Mouse (Mus musculus) G1E (cell line): ENCODE data around the gene Card19. TPM values are rescaled to one million over a fixed set of nuclear protein-coding genes. Genes with fewer than 3 reads are reported as not detected.

Source experiments
- ATAC-seq: 2 replicates; pipeline ENCODE4 v1.8.0; 2016; ENCODE audit warnings: mild to moderate bottlenecking; ENCODE audit not compliant: insufficient number of reproducible peaks, poor library complexity, low FRiP score, severe bottlenecking; ENCODE audit errors: extremely low read depth
- DNase-seq: peaks from one replicate; pipeline ENCODE4 v3.0.0; 2012; ENCODE audit warnings: low spot score
- H3K27me3 ChIP-seq: 2 replicates; pipeline ENCODE4 v1.6.1; 2012; ENCODE audit warnings: mild to moderate bottlenecking, low read length, inconsistent platforms; ENCODE audit not compliant: insufficient read depth
- H3K36me3 ChIP-seq: replicated peaks from 2 replicates; pipeline ENCODE3; 2012; ENCODE audit warnings: mild to moderate bottlenecking, inconsistent platforms
- H3K4me1 ChIP-seq: 2 replicates; pipeline ENCODE4 v1.6.1; 2012; ENCODE audit warnings: low read depth, low read length, inconsistent platforms, mixed read lengths; ENCODE audit not compliant: insufficient read depth
- H3K4me3 ChIP-seq: 2 replicates; pipeline ENCODE4 v1.5.1; 2012; ENCODE audit warnings: low read depth, mild to moderate bottlenecking, inconsistent platforms, low read length, moderate library complexity, mixed read lengths
- H3K9me3 ChIP-seq: replicated peaks from 2 replicates; pipeline ENCODE4 v1.6.1; 2012; ENCODE audit warnings: inconsistent platforms
- CTCF ChIP-seq: IDR thresholded peaks from 2 replicates; pipeline ENCODE4 v1.5.1; 2012; ENCODE audit warnings: low read depth, low read length, inconsistent platforms, mixed read lengths
- GATA1 ChIP-seq: IDR thresholded peaks from 2 replicates; pipeline ENCODE4 v1.6.1; 2012; ENCODE audit warnings: borderline replicate concordance, low read length, inconsistent platforms, mixed read lengths
- GATA2 ChIP-seq: IDR thresholded peaks from 2 replicates; pipeline ENCODE4 v1.6.1; 2012; ENCODE audit warnings: low read depth, low read length, inconsistent platforms, borderline replicate concordance
- POLR2AphosphoS5 ChIP-seq: IDR thresholded peaks from 2 replicates; pipeline ENCODE4 v1.6.1; 2012; ENCODE audit warnings: low read depth, low read length, inconsistent platforms; ENCODE audit not compliant: insufficient replicate concordance
- TAL1 ChIP-seq: conservative IDR thresholded peaks from 2 replicates; pipeline ENCODE4 v1.6.1; 2012; ENCODE audit warnings: low read depth, low read length, inconsistent platforms, mixed read lengths
- polyA plus RNA-seq: library from polyadenylated mRNA; stranded (reverse); fragments of >175 nt; gene quantifications from 2 replicates; pipeline ENCODE4 v1.2.3, GENCODE M21; 2012
- total RNA-seq, 2 experiments: library from RNA; stranded (forward) in 1 of 2; stranded (reverse) in 1 of 2; fragments of 200-1000 nt in 1 of 2; fragments of >200 nt in 1 of 2; fragmentation: Nextera tagmentation in 1 of 2; gene quantifications; 2 replicates each; pipeline ENCODE4 v1.2.3; 2014 to 2017

Gene Card19
- total and polyA plus RNA-seq, 3 experiments, result 8.4 to 15.8 (median 12.2) TPM

DNA sequence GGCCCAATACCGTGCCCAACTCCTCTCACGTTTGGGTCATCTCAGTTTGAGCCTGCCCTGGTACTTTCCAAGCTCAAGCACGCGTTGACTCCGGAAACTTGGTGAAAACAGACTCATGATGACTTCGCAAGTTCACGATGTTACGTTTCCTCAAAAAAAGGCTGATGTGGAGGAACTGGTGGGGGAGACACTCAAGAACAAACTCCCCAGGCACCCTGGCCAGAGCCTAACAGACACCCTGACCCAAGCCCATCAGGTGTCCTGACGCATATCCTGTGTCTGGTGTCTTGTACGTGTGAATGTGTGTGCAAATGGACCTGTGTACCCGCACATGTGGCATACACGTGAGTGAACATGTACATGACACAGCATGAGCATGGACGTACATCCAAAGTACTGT lies 15.1 kb downstream of the Card19 start:
- peaks cover 30% of the 10 kb centered on the region for H3K27me3 ChIP-seq
- peaks cover 13% of the 10 kb centered on the region for H3K36me3 ChIP-seq
- TF ChIP-seq GATA2 (no peak), POLR2AphosphoS5 (no peak), TAL1 (no peak), CTCF (no peak), GATA1 (no peak)
- no peak overlapping the region for H3K4me3 ChIP-seq
- no peaks in the 10 kb centered on the region for H3K9me3 ChIP-seq
- no peaks in the 10 kb centered on the region for H3K4me1 ChIP-seq
- no peak for ATAC-seq
- DNase-seq, result no peak

DNA sequence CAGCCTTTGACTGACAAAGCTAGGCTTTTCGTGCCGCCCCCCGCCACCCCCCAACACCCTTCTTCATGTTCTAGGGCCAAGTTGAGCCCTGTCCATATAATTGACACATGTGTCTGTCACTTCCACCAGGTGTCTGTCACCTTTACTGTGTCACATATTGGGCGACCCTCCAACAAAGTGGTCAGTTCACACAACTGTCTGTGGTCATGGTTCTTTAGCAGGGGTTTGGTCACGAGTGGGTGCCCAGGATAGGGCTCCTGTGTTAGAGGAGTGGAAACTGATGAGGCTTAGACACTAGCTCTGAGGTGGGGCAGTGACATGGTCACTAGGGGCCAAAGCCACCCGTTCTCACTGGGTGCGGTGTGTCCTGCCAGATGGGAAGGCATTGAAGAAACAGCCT lies 15.9 kb downstream of the Card19 start:
- Histone ChIP-seq H3K4me3 (no peak overlapping the region), H3K27me3 (peaks cover 25% of the 10 kb centered on the region), H3K4me1 (no peaks in the 10 kb centered on the region), H3K36me3 (peaks cover 21% of the 10 kb centered on the region), H3K9me3 (no peaks in the 10 kb centered on the region)
- TF ChIP-seq GATA1, result no peak
- no peak for TF ChIP-seq CTCF
- no peak for TF ChIP-seq TAL1
- TF ChIP-seq GATA2, result no peak
- no peak for TF ChIP-seq POLR2AphosphoS5
- DNase-seq (no peak), ATAC-seq (no peak)

DNA sequence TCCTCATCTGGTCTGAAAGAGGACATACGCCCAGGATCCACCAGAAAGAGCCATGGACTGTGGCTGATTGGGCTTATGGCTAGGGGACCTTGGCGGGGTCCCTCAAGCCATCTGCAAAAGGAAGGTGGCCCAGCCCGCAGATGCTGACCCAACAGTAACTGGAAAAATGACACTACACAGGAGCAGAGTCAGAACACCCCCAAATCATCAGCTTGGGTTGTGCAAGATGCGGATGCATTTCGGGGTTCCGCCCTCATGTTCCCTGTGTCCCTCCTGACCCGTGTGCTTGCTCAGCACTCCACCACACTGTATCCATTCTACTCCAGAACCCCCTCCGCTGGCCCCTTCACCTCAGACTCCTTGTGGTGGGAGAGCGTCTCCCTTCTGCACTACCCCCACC lies 17.1 kb downstream of the Card19 start:
- Histone ChIP-seq H3K36me3 (peaks cover 33% of the 10 kb centered on the region), H3K9me3 (no peaks in the 10 kb centered on the region), H3K4me3 (no peak overlapping the region), H3K4me1 (no peaks in the 10 kb centered on the region), H3K27me3 (peaks cover 19% of the 10 kb centered on the region)
- TF ChIP-seq GATA1 (no peak), TAL1 (no peak)
- DNase-seq (no peak), ATAC-seq (no peak)

DNA sequence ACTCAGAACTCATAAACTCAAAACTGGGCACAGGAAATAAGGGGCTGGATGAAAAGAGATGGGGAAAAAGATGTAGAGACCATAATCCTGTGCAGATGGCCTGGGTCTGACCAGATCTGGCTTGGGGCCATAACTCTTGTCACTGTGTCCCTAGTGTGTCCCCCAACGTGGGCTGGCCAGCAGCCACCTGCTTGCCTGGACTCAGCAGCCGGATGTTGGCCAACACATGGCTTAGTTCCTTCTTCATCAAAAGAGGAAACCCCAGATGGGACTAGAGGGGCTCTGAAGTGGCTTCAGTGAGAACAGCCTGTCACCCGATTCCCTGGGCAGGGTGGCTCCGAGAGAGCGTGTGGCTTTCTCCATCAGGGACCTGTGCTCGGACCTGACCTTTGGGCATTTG lies 19.1 kb downstream of the Card19 start:
- H3K4me1 ChIP-seq, result peaks cover 3% of the 10 kb centered on the region
- TF ChIP-seq GATA1 (no peak), TAL1 (no peak), CTCF (no peak), POLR2AphosphoS5 (no peak), GATA2 (no peak)

DNA sequence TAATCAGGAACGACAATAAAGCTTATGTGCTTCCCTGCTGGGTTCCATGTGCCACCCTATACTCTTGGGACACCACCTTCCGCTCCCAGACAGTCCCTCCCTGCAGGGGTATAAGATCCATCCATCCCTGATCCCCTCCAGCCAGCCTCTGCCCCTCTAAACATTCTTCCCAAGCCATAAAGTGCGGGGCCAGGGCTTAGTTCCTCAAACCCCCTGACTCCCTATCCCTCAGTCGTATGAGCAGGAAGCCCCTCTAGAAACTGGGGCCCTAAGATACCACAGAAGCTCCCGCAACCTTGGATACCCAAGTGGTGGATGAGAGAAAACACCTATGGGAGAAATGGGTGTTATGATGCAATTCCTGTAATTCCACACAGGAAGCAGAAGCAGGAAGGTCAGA lies 19.6 kb downstream of the Card19 start:
- DNase-seq (no peak), ATAC-seq (no peak)
- peaks cover 8% of the 10 kb centered on the region for H3K4me1 ChIP-seq
- H3K27me3 ChIP-seq, result peaks cover 16% of the 10 kb centered on the region
- H3K36me3 ChIP-seq, result peaks cover 45% of the 10 kb centered on the region
- TF ChIP-seq GATA2 (no peak), POLR2AphosphoS5 (no peak), GATA1 (no peak), TAL1 (no peak), CTCF (no peak)
- no peak overlapping the region for H3K4me3 ChIP-seq
- no peaks in the 10 kb centered on the region for H3K9me3 ChIP-seq

More for the DNA sequence above, 19.1 kb downstream of the Card19 start:
- ATAC-seq (no peak), DNase-seq (no peak)
- H3K27me3 ChIP-seq, result peaks cover 16% of the 10 kb centered on the region
- H3K9me3 ChIP-seq, result no peaks in the 10 kb centered on the region
- no peak overlapping the region for H3K4me3 ChIP-seq
- peaks cover 45% of the 10 kb centered on the region for H3K36me3 ChIP-seq

DNA sequence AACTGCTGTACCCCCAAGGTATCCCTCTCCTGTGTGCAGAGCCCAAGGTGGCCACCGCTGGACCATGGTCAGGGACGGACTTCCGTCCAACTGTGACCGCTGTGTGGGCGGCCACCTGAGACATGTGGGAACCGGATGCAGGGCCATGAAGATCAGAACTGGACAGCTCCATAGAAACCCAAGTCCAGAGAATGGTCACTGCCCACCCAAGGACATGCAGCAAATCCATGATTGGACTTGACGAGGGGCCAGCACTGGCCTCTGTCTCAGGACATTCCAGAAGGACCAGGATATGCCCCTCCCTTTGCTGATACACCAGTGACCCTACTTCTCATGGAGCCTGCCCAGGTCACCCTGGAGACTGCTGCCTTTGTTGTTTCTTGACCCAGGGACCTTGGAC lies 20.2 kb downstream of the Card19 start:
- H3K9me3 ChIP-seq, result no peaks in the 10 kb centered on the region
- H3K27me3 ChIP-seq, result peaks cover 14% of the 10 kb centered on the region
- peaks cover 49% of the 10 kb centered on the region for H3K36me3 ChIP-seq
- H3K4me1 ChIP-seq, result peaks cover 14% of the 10 kb centered on the region
- no peak for DNase-seq
- ATAC-seq, result no peak
- H3K4me3 ChIP-seq, result no peak overlapping the region
- TF ChIP-seq POLR2AphosphoS5 (no peak), TAL1 (no peak), GATA2 (no peak), CTCF (no peak), GATA1 (no peak)

DNA sequence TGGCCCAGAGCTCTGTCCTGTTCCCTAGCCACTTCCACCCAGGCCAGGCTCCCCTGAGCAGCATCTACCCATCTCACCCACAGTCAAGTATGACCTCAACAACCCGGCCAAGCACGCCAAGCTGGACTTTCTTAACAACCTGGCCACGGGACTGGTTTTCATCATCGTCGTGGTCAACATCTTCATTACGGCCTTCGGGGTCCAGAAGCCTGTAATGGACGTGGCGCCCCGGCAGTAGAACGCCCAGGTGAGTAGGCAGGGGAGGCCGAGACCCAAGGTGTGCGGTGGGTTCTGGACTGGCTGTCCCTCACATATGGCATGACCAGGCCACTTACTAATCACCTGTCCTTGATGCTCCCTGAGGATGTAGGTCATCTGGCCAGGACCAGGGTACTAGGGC lies 21.0 kb downstream of the Card19 start:
- Histone ChIP-seq H3K36me3 (peaks cover 57% of the 10 kb centered on the region), H3K4me1 (peaks cover 22% of the 10 kb centered on the region), H3K27me3 (peaks cover 10% of the 10 kb centered on the region; the same call in 1 of the 2 replicates), H3K9me3 (no peaks in the 10 kb centered on the region), H3K4me3 (no peak overlapping the region)
- ATAC-seq, result no peak
- no peak for DNase-seq
- no peak for TF ChIP-seq GATA2
- TF ChIP-seq GATA1, result no peak
- TF ChIP-seq POLR2AphosphoS5, result no peak
- no peak for TF ChIP-seq TAL1
- TF ChIP-seq CTCF, result no peak
